Mouse (Mus musculus) Patski (cell line): Measurements from ENCODE around the gene Snrnp25. TPM values are rescaled to one million over a fixed set of nuclear protein-coding genes. Genes with fewer than 3 reads are reported as not detected.

Experiments used
- ATAC-seq: fragments of 100-300 bp; one replicate; pipeline ENCODE4 v1.8.0; 2021
- CTCF ChIA-PET: fragments of 350-600 bp; sonication (Branson Sonifier 250); formaldehyde crosslinking; loops from one replicate; lab custom pipeline; 2022; ENCODE audit warnings: inconsistent platforms; lab: Charles Lee
- POLR2A ChIA-PET: fragments of 350-600 bp; sonication (Branson Sonifier 250); formaldehyde crosslinking; loops from one replicate; lab custom pipeline; 2022; ENCODE audit warnings: antibody characterized with exemption, inconsistent platforms; lab: Charles Lee
- DNase-seq: peaks from one replicate; pipeline ENCODE4 v3.0.0-alpha.2; 2011; ENCODE audit warnings: low read depth, low spot score
- H3K27me3 ChIP-seq: fragments of 371-371 bp; one replicate; pipeline ENCODE4 v1.5.1; 2021
- CTCF ChIP-seq: fragments of 100-300 bp; IDR thresholded peaks from one replicate; pipeline ENCODE4 v1.5.1; 2021
- in situ Hi-C: fragments of 300-500 bp; cut with MboI; formaldehyde crosslinking; loops from 3 replicates; pipeline ENCODE4 v1.11.1; 2018; ENCODE audit warnings: low pct_unique_long_range_greater_than_20kb, mixed read lengths
- polyA plus RNA-seq: library from polyadenylated mRNA; unstranded; gene quantifications from one replicate; pipeline ENCODE4 v1.2.3, GENCODE M21; 2021

Gene Snrnp25
- polyA plus RNA-seq, 1 experiment from 2014 or later: 32.0 TPM

- DNase-seq: no peak
Observed at GRCm38 (mm10) chr11:32222570-32223194, 17.5 kb downstream of the Snrnp25 start.

GRCm38 (mm10) chr11:32223297-32223967, 18.2 kb downstream of the Snrnp25 start:
- DNase-seq: no peak
- H3K27me3 ChIP-seq: no peaks in the 10 kb centered on the region
- no peak for TF ChIP-seq CTCF
- CTCF ChIA-PET: interaction anchor here (1.4 to 3.0 kb wide), 3 partner anchors 12 to 19 kb away, joined by 3 to 9 read pairs (median 5); partner anchors contain the start of gene Snrnp25
- POLR2A ChIA-PET: no interaction called here
- no peak for ATAC-seq
- in situ Hi-C loops: no loop called here

More at GRCm38 (mm10) chr11:32222570-32223194, 17.5 kb downstream of the Snrnp25 start:
- CTCF ChIA-PET: interaction anchor here (0.8 to 3.0 kb wide), 4 partner anchors 10 to 18 kb away, joined by 3 to 9 read pairs (median 4); partner anchors contain the start of gene Snrnp25
- POLR2A ChIA-PET: interaction anchor here (1.4 kb wide), 2 partner anchors 13 to 16 kb away, joined by 3 to 5 read pairs; no protein-coding TSS in a partner anchor
- no peaks in the 10 kb centered on the region for H3K27me3 ChIP-seq
- ATAC-seq: no peak
- in situ Hi-C loops: no loop called here
- no peak for TF ChIP-seq CTCF

DNA sequence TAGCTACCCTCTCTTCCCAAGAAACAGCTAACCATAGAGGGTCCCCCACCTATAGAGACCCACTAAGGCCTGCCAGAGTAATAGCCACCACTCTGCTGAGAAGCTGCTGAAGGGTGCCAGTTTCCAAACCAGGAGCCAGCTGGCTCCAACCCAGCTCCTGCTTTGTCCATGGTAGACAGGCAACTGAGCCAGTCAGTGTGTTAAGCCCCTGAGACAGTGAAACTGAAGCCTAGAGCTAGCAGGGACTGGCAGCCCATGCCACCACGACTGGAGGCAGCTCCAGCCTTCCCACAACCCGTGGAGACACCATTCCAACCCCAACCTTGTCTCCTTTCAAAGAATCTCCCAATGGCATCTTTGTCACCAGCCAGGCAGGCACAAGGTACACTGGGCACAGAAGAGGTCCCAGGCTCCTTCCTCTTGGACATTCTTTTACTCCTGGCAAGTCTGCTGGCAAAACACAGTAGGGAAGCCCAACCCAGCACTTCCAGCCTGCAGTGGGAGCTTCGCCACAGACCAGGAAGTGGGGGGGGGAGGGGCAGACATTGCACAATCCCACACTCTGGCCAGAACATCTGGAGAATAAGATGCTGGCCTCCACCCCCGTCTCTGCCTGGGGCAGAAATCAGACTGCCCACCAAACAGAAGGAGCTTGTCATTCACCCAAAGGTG, 19.4 kb downstream of the Snrnp25 start:
- no peak for DNase-seq
- CTCF ChIA-PET: interaction anchor here (0.7 to 3.0 kb wide), 5 partner anchors 8 to 74 kb away, joined by 3 to 9 read pairs (median 4); no protein-coding TSS in a partner anchor
- in situ Hi-C loops: no loop called here
- no peaks in the 10 kb centered on the region for H3K27me3 ChIP-seq
- POLR2A ChIA-PET: interaction anchor here (0.6 to 1.4 kb wide), 2 partner anchors 15 to 36 kb away, joined by 3 read pairs; no protein-coding TSS in a partner anchor
- no peak for ATAC-seq
- no peak for TF ChIP-seq CTCF

- no peaks in the 10 kb centered on the region for H3K27me3 ChIP-seq
- ChIA-PET POLR2A (interaction anchor here (0.5 to 2.2 kb wide), 3 partner anchors 11 to 1425 kb away, joined by 3 to 15 read pairs (median 8); no protein-coding TSS in a partner anchor), CTCF (interaction anchor here (0.7 to 3.0 kb wide), 4 partner anchors 7 to 73 kb away, joined by 3 to 9 read pairs (median 4); no protein-coding TSS in a partner anchor)
- in situ Hi-C loops: no loop called here
- no peak for TF ChIP-seq CTCF
- no peak for DNase-seq
- no peak for ATAC-seq
Observed at GRCm38 (mm10) chr11:32225222-32226104, 20.2 kb downstream of the Snrnp25 start.

DNA sequence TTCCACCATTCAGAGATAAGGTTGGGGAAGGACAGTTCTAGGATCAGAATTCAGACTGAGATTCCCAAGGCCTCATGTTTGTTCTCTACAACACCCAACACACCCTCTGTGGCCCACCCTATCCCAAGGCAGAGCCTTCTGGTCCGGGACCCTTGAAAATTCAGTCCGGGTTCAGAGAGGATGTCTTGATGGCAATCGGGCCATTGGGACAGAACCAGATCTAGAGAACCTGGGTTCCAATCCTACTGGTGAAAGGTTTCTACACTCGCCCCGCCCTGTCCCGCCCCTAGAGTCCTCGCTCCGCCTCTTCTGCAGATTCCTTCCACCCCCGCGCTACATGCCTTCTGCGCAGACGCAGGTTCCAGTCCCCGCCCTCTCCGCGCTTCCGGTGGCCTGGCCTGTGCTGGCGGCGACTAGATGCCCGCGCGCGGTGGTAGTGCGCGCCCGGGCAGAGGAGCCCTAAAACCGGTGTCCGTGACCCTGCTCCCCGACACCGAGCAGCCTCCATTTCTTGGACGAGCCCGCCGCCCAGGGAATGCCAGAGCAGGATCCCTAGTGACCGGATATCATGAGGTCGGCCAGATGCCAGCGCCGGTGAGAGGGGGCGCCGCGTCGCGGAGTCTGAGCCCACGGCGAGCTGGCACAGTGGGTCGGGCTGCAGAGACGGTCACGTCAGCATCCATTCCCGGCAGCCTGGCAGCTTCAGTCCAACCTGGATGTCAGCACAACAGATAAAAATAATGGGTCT, 21.1 kb downstream of the Snrnp25 start, which contains the start of gene Mpg:
Mpg (plus strand) TSS at position 382 of the 748 bp plus-strand sequence.
- H3K27me3 ChIP-seq: no peaks in the 10 kb centered on the region
- POLR2A ChIA-PET: interaction anchor here (0.8 to 2.2 kb wide), 5 partner anchors 8 to 41 kb away, joined by 3 to 8 read pairs (median 4); no protein-coding TSS in a partner anchor
- in situ Hi-C loops: no loop called here
- no peak for TF ChIP-seq CTCF
- ATAC-seq (peak; percentile 37), DNase-seq (no peak)
- CTCF ChIA-PET: interaction anchor here (1.3 kb wide), 1 partner anchor 11 kb away, joined by 6 read pairs; no protein-coding TSS in a partner anchor

DNA sequence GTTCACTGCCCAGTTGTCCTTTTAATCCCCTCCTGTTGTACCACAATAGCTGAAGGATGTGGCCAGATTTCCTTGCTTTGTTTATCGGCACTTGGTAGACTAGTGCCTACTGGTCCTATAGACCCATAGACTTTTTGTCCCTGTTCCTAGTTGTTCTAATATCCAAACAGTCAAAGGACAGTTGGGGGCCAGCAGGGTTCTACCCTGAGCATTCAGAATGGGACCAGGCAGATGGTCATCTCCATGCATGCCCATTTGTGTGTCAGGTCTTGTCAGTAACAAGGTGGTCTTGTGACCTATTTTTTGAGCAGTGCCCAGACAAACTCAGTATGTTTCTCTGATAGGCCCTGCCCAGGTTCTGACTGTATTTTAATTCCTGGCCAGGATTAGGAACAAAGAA, 21.8 kb downstream of the Snrnp25 start:
- no peaks in the 10 kb centered on the region for H3K27me3 ChIP-seq
- ATAC-seq: no peak
- in situ Hi-C loops: no loop called here
- DNase-seq: no peak
- ChIA-PET POLR2A (interaction anchor here (0.8 to 2.2 kb wide), 5 partner anchors 9 to 40 kb away, joined by 3 to 8 read pairs (median 4); no protein-coding TSS in a partner anchor), CTCF (interaction anchor here (1.3 kb wide), 1 partner anchor 10 kb away, joined by 6 read pairs; no protein-coding TSS in a partner anchor)
- TF ChIP-seq CTCF: no peak

GRCm38 (mm10) chr11:32227555-32227954, 22.3 kb downstream of the Snrnp25 start:
- in situ Hi-C loops: no loop called here
- CTCF ChIA-PET: interaction anchor here (1.3 kb wide), 1 partner anchor 10 kb away, joined by 6 read pairs; no protein-coding TSS in a partner anchor
- DNase-seq (no peak), ATAC-seq (no peak)
- POLR2A ChIA-PET: interaction anchor here (1.4 to 2.2 kb wide), 4 partner anchors 8 to 39 kb away, joined by 3 to 8 read pairs (median 4); no protein-coding TSS in a partner anchor
- TF ChIP-seq CTCF: no peak
- H3K27me3 ChIP-seq: no peaks in the 10 kb centered on the region

DNA sequence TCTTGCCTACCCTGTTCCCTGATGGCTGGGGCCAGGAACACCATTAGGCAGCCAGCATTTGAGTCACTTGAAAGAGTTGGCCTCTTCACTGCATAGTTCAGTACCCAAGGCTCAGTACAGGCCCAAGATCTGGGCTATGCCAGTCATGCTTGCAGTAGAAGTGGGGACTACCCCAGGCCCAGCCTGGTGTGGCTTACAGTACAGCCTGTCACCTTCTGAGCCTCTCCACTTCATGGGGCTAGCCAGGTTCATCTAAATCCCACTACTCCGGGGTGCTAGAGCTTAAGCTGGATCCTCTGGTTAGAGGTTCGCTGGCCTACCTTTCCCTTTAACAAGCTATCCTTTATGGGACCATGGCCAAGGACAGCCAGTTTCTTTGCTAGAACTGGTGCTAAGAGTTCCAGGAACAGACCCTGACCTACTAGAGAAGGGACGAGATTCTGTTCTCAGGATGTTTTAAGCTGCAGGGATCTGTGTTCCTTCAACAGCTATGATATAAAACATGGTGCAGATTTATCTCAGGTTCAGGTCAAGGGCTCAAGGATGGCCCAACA, 23.2 kb downstream of the Snrnp25 start:
- TF ChIP-seq CTCF: no peak
- ChIA-PET CTCF (no interaction called here), POLR2A (no interaction called here)
- DNase-seq (no peak), ATAC-seq (no peak)
- no peaks in the 10 kb centered on the region for H3K27me3 ChIP-seq
- in situ Hi-C loops: no loop called here
